In the genomic region with DNA sequence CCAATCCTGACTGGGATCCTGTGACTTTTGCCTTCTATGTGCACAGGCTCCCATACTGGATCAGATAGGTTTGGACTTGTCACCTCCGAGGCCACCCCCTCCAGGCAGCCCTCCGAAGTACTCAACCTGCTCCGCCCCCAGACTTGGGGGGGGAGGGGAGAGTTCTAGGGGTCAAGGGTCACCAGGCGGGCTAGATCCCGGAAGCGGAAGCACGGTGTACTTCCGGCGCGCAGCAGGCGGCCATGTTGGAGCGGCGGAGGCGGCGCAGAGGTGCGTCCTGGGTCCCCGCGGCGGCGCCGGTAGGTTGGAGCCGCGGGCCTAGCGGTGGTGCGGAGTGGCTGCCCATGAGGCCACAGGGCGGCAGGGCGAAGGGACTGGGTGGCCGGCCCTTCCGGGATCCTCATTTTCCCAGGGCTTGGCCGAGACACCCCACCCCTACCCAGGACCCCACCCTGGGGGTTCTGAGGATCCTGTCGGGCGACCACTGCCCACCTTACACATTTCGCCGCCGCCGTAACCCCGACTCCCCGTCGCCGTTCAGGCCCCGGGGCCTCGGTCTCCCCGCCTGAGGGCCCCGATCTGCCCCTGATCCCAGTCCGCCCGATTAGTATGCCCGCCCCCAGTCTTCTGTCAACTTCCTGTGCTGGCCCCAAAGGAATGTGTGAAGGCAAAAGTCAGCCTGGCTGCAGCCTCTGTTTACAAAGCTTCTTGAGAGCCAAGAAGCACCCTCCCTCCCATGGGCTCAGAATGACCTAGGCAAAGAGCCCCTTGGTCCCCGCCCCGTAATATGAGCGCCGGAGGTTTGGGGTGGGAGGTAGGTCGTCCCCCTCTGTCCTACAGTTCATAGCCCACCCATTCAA, we compare ENCODE assay signal across 8 mouse cellular contexts. TPM values are rescaled to one million over a fixed set of nuclear protein-coding genes. Genes with fewer than 3 reads are reported as not detected.
DNase-seq lines count a peak whose midpoint lies in the region; ATAC-seq and TF ChIP-seq lines count a peak whose summit lies in the region.

Gene Ccdc71 (plus strand): TSS at position 209 of the 860 bp plus-strand sequence.

- H3K27me3 ChIP-seq in G1E (ENCODE audit: insufficient read depth, low read length) = no peaks in the 10 kb centered on the region
- no peaks in the 10 kb centered on the region for H3K27me3 ChIP-seq in cerebellum, adult 2 months (ENCODE audit: control insufficient read depth, insufficient read depth, low read length)
- H3K27me3 ChIP-seq in neural tube, embryonic 15.5 days (replicated peaks) = no peaks in the 10 kb centered on the region

- H3K36me3 ChIP-seq in G1E (replicated peaks) = peaks cover 47% of the 10 kb centered on the region
- peaks cover 29% of the 10 kb centered on the region for H3K36me3 ChIP-seq in neural tube, embryonic 15.5 days

- peak within 1 kb of the TSS; percentile 88 for H3K9ac ChIP-seq in neural tube, embryonic 15.5 days (replicated peaks)

- H3K4me1 ChIP-seq in G1E (ENCODE audit: insufficient read depth, low read depth, low read length) = peaks cover 59% of the 10 kb centered on the region
- peaks cover 3% of the 10 kb centered on the region; the same call in 1 of the 2 replicates for H3K4me1 ChIP-seq in cerebellum, adult 2 months (ENCODE audit: control insufficient read depth, insufficient read depth, low read length)
- H3K4me1 ChIP-seq in lung, adult 2 months (ENCODE audit: control insufficient read depth, insufficient read depth, low read length) = peaks cover 14% of the 10 kb centered on the region
- H3K4me1 ChIP-seq in neural tube, embryonic 15.5 days = peaks cover 21% of the 10 kb centered on the region

- TF ChIP-seq POLR2A in cerebellum, adult 2 months (IDR thresholded peaks at IDR 0.05; ENCODE audit: borderline replicate concordance, insufficient read depth, low read length) = peak; percentile 64
- peak; percentile 76; the same call in 1 of the 2 replicates for TF ChIP-seq POLR2A in lung, adult 2 months (IDR thresholded peaks at IDR 0.05; ENCODE audit: borderline replicate concordance, extremely low read depth, low read depth, low read length)

- H3K4me2 ChIP-seq in neural tube, embryonic 15.5 days = peak within 1 kb of the TSS; percentile 91

- TF ChIP-seq CTCF in G1E (IDR thresholded peaks at IDR 0.05; ENCODE audit: low read depth, low read length) = no peak
- TF ChIP-seq CTCF in cerebellum, adult 2 months (IDR thresholded peaks at IDR 0.05; ENCODE audit: borderline replicate concordance, insufficient read depth, low read depth, low read length) = no peak
- 0 out of 2 replicates have a peak, but pooled peaks have one; percentile 28 for TF ChIP-seq CTCF in layer of hippocampus, adult 2 months (conservative IDR thresholded peaks at IDR 0.05)
- TF ChIP-seq CTCF in lung, adult 2 months (IDR thresholded peaks at IDR 0.05; ENCODE audit: insufficient read depth, low read length) = no peak

- peak within 1 kb of the TSS; percentile 88 for H3K4me3 ChIP-seq in G1E (ENCODE audit: low read depth, low read length)
- peak within 1 kb of the TSS; percentile 57 for H3K4me3 ChIP-seq in cerebellum, adult 2 months (replicated peaks; ENCODE audit: insufficient read depth, low read depth, low read length)
- H3K4me3 ChIP-seq in layer of hippocampus, adult 2 months = peak within 1 kb of the TSS; percentile 98
- H3K4me3 ChIP-seq in lung, adult 2 months (replicated peaks; ENCODE audit: extremely low read depth, low read depth, low read length) = peak within 1 kb of the TSS; percentile 82
- peak within 1 kb of the TSS; percentile 87 for H3K4me3 ChIP-seq in neural tube, embryonic 15.5 days (replicated peaks)

- no peaks in the 10 kb centered on the region for H3K9me3 ChIP-seq in G1E (replicated peaks)
- no peaks in the 10 kb centered on the region for H3K9me3 ChIP-seq in neural tube, embryonic 15.5 days (replicated peaks)

- under 1% methylated on average over 52 of the region's 52 CpGs for WGBS in cerebellum, adult 2 months
- under 1% methylated on average over 48 of the region's 52 CpGs for WGBS in lung, adult 2 months
- under 1% methylated on average over 44 of the region's 52 CpGs for WGBS in neural tube, embryonic 15.5 days

- H3K27ac ChIP-seq in cerebellum, adult 2 months (ENCODE audit: insufficient read depth, low read length) = peak within 1 kb of the TSS; percentile 36; the same call in 1 of the 2 replicates
- H3K27ac ChIP-seq in layer of hippocampus, adult 2 months = peak within 1 kb of the TSS; percentile 95
- H3K27ac ChIP-seq in neural tube, embryonic 15.5 days (replicated peaks) = peak within 1 kb of the TSS; percentile 89

- peak; percentile 82 for ATAC-seq in G1E (ENCODE audit: extremely low read depth, insufficient number of reproducible peaks, low FRiP score, poor library complexity, severe bottlenecking)
- peak; percentile 78 for ATAC-seq in neural tube, embryonic 15.5 days (ENCODE audit: low FRiP score)

- DNase-seq in G1E (ENCODE audit: low spot score) = peak; percentile 77
- DNase-seq in cerebellum, adult 2 months = peak; percentile 87 to 90
- DNase-seq in forelimb bud, embryonic 11.5 days (ENCODE audit: low read depth, low spot score) = peak; percentile 87
- DNase-seq in heart, postnatal 4 days = peak; percentile 91
- peak; percentile 87 to 88 for DNase-seq in layer of hippocampus, adult 2 months (ENCODE audit: low spot score in 2 of 2)
- DNase-seq in lung, adult 2 months = peak; percentile 86
- DNase-seq in testis, postnatal 14 days (ENCODE audit: low spot score) = peak; percentile 87

RNA-seq across cellular contexts. Expression of gene Ccdc71, which starts in this region (rescaled TPM):
- 52.4 and 53.0 TPM in 2 replicates for total RNA-seq in G1E (2014; fragmentation: Nextera tagmentation)
- 20.3 and 22.3 TPM in 2 replicates for total RNA-seq in G1E (2017)
- polyA plus RNA-seq in G1E (2012) = 24.1 and 25.6 TPM in 2 replicates
- 23.4 and 27.6 TPM in 2 replicates for polyA plus RNA-seq in cerebellum, adult 2 months (2012; rRNA removed)
- 10 to 100 TPM; 27.0 to 28.4 TPM for total RNA-seq in heart, postnatal 4 days (2021)
- total RNA-seq in layer of hippocampus, adult 2 months (2021) = 10 to 100 TPM; 36.7 to 40.6 TPM
- polyA plus RNA-seq in lung, adult 2 months (2012; rRNA removed) = 26.8 and 27.2 TPM in 2 replicates
- 53.7 and 64.4 TPM in 2 replicates for polyA plus RNA-seq in neural tube, embryonic 15.5 days (2015; fragmentation: Nextera tagmentation; extraction: Ambion mirVana)

Comparison
In these comparisons a context has a peak if more than half of its experiments do, and no peak if none do; other contexts are left out.
1. Peak in every context shown above with its lines: DNase-seq, ATAC-seq, H3K4me3 ChIP-seq and H3K27ac ChIP-seq.
2. H3K27ac ChIP-seq: peak in every context shown above with its lines; median percentile 95 in layer of hippocampus, adult 2 months; 89 in neural tube, embryonic 15.5 days; 36 in cerebellum, adult 2 months.